Mouse (Mus musculus): Measurements from ENCODE around the gene Ifitm2. TPM values are rescaled to one million over a fixed set of nuclear protein-coding genes. Genes with fewer than 3 reads are reported as not detected.

Ifitm2 gene
- 182 and 202 TPM in 2 replicates for polyA plus RNA-seq (2015; fragmentation: Nextera tagmentation; extraction: Ambion mirVana)

DNA sequence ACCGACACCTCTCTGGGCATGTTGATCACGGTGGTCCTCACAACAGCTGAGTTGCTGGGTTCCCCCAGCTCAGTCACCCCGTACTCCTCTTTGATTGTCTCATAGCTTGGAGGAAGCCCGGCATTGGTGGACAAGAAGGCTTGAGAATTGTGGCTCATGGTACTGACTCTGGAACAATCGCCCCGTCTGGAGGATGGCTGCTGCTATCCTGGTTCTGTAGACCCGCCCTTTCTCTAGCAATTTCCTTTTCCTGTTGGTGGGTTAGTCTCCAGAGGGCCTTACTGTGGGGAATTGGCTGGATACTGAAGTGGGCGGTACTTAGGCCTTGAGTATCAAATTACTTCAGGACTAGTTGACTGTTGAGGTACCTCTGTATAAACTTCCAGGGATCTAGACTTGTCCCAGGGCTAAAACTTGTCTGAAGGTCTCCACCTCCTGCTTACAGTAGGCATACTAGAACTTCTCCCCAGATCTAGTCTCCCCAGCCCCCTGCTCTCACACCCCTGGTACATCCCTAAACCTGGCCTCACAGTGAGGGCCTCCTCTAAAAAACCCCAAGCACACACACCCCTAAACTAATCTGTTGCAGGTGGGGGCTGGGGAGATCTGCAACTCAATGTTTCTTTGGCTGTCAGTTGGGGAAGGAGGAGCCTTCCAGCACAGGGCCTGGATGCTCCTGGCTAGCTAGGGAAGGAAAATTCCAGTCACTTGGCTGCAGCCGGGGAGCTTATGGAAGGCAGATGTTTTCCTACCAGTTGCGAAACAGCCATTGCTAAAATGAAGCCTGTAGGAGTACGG lies at the start of gene Ifitm2, which contains the start of gene Gm45717:
Gene Ifitm2 (minus strand): TSS at position 230 of the 798 bp plus-strand sequence.
Gene Gm45717 (minus strand): TSS at position 180 of the 798 bp plus-strand sequence.
- H3K27ac ChIP-seq (ENCODE audit: low read depth, low read length): peak within 1 kb of the TSS; percentile 44; the same call in 1 of the 2 replicates
- H3K9ac ChIP-seq (ENCODE audit: low read depth, low read length): peak within 1 kb of the TSS; percentile 58
- peak within 1 kb of the TSS; percentile 38 for H3K4me3 ChIP-seq (ENCODE audit: low read length)
- H3K27me3 ChIP-seq (replicated peaks; ENCODE audit: control insufficient read depth, insufficient read depth, low read length): no peaks in the 10 kb centered on the region
- ATAC-seq: peak; percentile 56; the same call in 1 of the 2 replicates
- no peaks in the 10 kb centered on the region; the same call in 1 of the 2 replicates for H3K4me1 ChIP-seq (ENCODE audit: control insufficient read depth, insufficient read depth, low read depth, low read length)
- H3K4me2 ChIP-seq (ENCODE audit: low read length): peak within 1 kb of the TSS; percentile 64
- no peaks in the 10 kb centered on the region for H3K36me3 ChIP-seq (ENCODE audit: control insufficient read depth, insufficient read depth, low read length)
- H3K9me3 ChIP-seq (ENCODE audit: control insufficient read depth, low read length): no peaks in the 10 kb centered on the region
- 22% methylated on average over 11 of the region's 11 CpGs for WGBS

DNA sequence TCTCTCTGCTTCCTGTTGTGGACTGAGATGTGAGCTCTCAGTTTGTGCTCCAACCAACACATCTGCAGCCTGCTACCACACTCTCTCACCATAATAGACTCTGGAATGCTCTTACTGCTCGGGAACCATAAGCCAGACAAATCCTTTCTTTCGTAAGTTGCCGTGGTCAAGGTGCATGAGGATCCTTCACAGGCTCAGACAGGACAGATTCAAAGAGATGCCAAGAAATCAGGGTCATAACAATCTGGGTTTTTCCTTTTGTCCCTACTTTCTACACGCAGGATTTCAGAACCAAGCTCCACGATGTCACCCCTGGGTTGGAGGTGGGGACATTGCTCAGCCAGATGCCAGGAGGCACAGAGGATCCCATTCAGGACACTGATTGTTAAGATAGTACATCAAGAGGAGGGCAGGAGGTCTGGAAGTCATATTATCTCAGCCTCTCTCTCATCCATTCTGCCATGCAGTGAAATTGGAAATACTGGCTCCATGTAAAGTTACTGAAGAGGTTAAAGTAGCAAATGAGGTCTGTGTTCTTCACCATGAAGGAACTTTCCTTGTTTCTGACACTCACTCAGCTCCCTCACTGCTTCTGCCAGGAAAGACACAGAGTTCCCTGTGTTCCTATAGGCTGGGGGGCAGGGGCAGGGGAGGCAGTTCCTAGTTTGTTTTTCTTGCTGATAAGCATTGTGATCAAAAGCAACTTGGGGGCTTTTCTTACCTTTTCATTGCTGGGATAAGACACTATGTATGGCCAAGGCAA lies 47.6 kb upstream of the Ifitm2 start:
- no peaks in the 10 kb centered on the region for H3K4me1 ChIP-seq (ENCODE audit: control insufficient read depth, insufficient read depth, low read depth, low read length)
- WGBS: 87% methylated on average over 5 of the region's 5 CpGs
- ATAC-seq: no peak
- H3K4me2 ChIP-seq (ENCODE audit: low read length): no peak overlapping the region
- no peaks in the 10 kb centered on the region for H3K27me3 ChIP-seq (replicated peaks; ENCODE audit: control insufficient read depth, insufficient read depth, low read length)
- H3K9me3 ChIP-seq (ENCODE audit: control insufficient read depth, low read length): no peaks in the 10 kb centered on the region
- no peak overlapping the region for H3K9ac ChIP-seq (ENCODE audit: low read depth, low read length)
- H3K36me3 ChIP-seq (ENCODE audit: control insufficient read depth, insufficient read depth, low read length): no peaks in the 10 kb centered on the region
- no peak overlapping the region for H3K4me3 ChIP-seq (ENCODE audit: low read length)
- H3K27ac ChIP-seq (ENCODE audit: low read depth, low read length): no peak overlapping the region

DNA sequence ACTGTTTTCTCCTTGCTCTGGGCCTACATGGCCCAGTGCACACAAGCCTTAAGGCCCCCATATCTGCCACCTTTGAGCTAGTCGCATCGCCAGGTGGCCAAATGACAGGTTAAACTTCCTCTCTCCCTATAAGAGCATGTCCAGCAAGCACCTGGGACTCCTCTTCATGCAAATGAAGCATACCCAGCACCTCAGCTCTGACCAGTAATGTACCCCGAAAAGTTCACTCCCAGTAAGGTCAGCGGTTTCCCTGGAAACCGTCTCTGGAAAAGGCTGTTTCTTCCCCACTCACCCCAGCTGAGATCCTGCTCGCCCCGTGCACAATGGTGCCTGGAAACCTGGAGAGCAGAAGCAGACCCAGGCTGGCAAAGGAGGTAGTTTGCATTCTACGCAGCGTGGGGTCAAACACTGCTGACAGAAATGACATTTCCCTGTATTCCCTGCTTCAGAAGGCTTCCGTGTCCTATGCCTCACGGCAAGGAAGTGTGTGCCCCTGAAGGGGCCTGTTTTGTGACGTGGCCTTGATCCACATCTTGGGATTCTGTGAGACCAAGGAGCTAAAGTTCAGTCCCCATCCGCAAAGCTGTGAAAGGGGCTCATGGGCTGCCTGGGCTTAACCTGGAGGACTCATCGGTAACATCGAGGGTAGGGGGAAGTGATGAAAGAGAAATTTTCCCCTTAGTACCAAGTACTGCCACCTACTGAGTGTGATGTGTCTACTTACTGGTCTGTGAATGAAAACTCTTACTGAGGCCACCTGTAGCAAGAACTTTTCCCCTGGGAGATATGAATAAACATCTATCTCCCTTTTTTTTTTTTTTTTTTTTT lies 45.3 kb upstream of the Ifitm2 start:
- no peak for ATAC-seq
- H3K27ac ChIP-seq (ENCODE audit: low read depth, low read length): no peak overlapping the region
- H3K36me3 ChIP-seq (ENCODE audit: control insufficient read depth, insufficient read depth, low read length): no peaks in the 10 kb centered on the region
- H3K4me3 ChIP-seq (ENCODE audit: low read length): no peak overlapping the region
- H3K9me3 ChIP-seq (ENCODE audit: control insufficient read depth, low read length): no peaks in the 10 kb centered on the region
- whole genome bisulfite sequencing: 64% methylated on average over 15 of the region's 15 CpGs
- H3K4me2 ChIP-seq (ENCODE audit: low read length): no peak overlapping the region
- no peaks in the 10 kb centered on the region for H3K4me1 ChIP-seq (ENCODE audit: control insufficient read depth, insufficient read depth, low read depth, low read length)
- H3K9ac ChIP-seq (ENCODE audit: low read depth, low read length): no peak overlapping the region
- no peaks in the 10 kb centered on the region for H3K27me3 ChIP-seq (replicated peaks; ENCODE audit: control insufficient read depth, insufficient read depth, low read length)

DNA sequence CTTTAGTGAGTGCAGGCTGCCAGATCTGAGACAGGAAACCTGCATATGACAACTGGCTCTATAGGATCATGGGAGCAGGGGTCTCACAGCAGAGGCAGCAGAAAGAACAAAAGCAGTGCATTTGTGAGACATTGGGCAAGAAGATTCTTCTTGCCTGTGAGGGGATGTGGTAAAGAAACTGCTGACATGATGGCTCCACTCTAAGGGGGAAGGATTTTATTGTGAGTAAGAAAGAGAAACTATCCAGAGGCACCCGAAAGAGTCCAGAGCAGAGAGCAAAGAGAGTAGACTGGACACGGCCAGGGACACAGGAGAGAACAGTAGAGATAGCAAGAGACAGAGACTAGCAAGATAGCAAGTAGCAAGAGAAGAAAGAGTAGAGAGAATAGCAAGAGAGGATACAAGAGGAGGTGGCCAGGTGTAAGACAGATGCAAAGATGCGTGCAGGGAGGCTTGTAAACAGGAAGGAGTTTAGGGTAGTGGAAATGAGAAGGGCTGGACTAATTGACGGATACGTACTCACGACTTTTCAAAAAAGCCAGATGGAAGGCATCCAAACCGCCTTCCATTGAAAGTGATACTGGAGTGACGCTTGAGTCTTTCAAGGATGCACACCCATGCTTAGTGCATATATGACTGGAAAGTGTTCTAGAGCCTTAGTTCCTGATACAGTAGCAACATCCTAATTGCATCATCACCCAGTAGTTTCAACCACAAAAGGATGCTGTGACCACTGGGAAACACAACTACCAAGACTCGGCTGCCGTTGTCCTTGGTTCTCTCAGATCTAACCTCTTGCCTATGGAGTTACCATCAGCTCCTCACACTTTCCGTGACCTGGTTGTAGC lies 43.3 kb upstream of the Ifitm2 start:
- no peak overlapping the region for H3K27ac ChIP-seq (ENCODE audit: low read depth, low read length)
- no peaks in the 10 kb centered on the region for H3K27me3 ChIP-seq (replicated peaks; ENCODE audit: control insufficient read depth, insufficient read depth, low read length)
- WGBS: 89% methylated on average over 11 of the region's 11 CpGs
- no peaks in the 10 kb centered on the region for H3K36me3 ChIP-seq (ENCODE audit: control insufficient read depth, insufficient read depth, low read length)
- no peaks in the 10 kb centered on the region for H3K4me1 ChIP-seq (ENCODE audit: control insufficient read depth, insufficient read depth, low read depth, low read length)
- no peak for ATAC-seq
- no peak overlapping the region for H3K4me3 ChIP-seq (ENCODE audit: low read length)
- H3K4me2 ChIP-seq (ENCODE audit: low read length): no peak overlapping the region
- H3K9me3 ChIP-seq (ENCODE audit: control insufficient read depth, low read length): no peaks in the 10 kb centered on the region
- no peak overlapping the region for H3K9ac ChIP-seq (ENCODE audit: low read depth, low read length)

DNA sequence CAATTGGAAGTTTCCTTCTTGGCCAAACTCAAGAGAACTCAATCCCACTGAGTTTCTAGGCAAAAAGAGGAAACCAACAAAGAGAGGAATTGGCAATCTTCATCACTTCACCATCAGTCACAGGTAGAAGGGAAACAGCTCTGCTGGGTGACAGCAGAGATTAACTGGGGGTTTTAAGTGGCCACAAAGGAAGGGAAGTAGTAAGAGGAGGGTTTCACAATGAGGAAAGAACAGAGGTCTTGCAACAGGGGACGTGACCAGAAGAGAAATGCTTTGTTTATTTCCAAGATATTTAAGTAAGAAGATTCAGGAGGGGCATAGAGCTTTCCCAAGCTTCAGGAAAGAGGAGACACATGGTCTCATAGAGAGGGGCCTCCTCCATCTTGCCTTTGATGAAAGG lies 42.0 kb upstream of the Ifitm2 start:
- Histone ChIP-seq H3K36me3 (ENCODE audit: control insufficient read depth, insufficient read depth, low read length) (no peaks in the 10 kb centered on the region), H3K27me3 (replicated peaks; ENCODE audit: control insufficient read depth, insufficient read depth, low read length) (no peaks in the 10 kb centered on the region), H3K9me3 (ENCODE audit: control insufficient read depth, low read length) (no peaks in the 10 kb centered on the region), H3K9ac (ENCODE audit: low read depth, low read length) (no peak overlapping the region), H3K27ac (ENCODE audit: low read depth, low read length) (no peak overlapping the region), H3K4me3 (ENCODE audit: low read length) (no peak overlapping the region), H3K4me1 (ENCODE audit: control insufficient read depth, insufficient read depth, low read depth, low read length) (no peaks in the 10 kb centered on the region), H3K4me2 (ENCODE audit: low read length) (no peak overlapping the region)
- no peak for ATAC-seq
- WGBS: 72% methylated on average over 1 of the region's 1 CpGs

DNA sequence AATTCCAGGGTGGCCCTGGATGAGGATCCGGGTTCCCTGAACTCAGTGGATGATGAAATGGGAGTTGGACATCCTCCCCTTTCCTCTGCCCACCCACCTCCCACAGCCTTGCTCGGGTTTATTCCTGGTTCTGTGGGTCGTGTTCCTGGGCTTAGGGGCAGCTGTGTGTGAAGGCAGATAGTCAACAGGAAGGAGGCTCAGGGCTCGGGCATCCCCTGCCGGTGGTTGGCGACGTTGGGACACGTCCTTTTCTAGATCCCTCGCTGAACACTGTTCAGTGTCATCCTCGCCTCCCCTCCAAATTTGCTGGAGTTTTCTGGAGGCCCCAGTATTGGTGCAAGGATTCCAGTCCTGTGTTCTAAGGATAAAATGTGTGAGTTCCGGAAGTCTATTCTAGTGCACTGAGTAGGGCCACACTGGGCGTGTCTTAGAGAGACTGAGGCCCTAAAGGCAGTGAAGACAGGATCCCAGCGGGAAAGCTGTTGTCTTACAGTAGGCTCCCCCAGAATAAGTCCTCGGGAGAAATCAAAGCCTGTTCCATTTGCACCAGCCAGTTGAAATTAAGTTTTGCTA lies 35.4 kb upstream of the Ifitm2 start:
- ATAC-seq: no peak
- no peaks in the 10 kb centered on the region for H3K27me3 ChIP-seq (replicated peaks; ENCODE audit: control insufficient read depth, insufficient read depth, low read length)
- H3K9me3 ChIP-seq (ENCODE audit: control insufficient read depth, low read length): no peaks in the 10 kb centered on the region
- no peaks in the 10 kb centered on the region for H3K36me3 ChIP-seq (ENCODE audit: control insufficient read depth, insufficient read depth, low read length)
- H3K9ac ChIP-seq (ENCODE audit: low read depth, low read length): no peak overlapping the region
- no peak overlapping the region for H3K4me2 ChIP-seq (ENCODE audit: low read length)
- H3K4me1 ChIP-seq (ENCODE audit: control insufficient read depth, insufficient read depth, low read depth, low read length): no peaks in the 10 kb centered on the region
- no peak overlapping the region for H3K4me3 ChIP-seq (ENCODE audit: low read length)
- WGBS: 85% methylated on average over 14 of the region's 14 CpGs
- no peak overlapping the region for H3K27ac ChIP-seq (ENCODE audit: low read depth, low read length)

DNA sequence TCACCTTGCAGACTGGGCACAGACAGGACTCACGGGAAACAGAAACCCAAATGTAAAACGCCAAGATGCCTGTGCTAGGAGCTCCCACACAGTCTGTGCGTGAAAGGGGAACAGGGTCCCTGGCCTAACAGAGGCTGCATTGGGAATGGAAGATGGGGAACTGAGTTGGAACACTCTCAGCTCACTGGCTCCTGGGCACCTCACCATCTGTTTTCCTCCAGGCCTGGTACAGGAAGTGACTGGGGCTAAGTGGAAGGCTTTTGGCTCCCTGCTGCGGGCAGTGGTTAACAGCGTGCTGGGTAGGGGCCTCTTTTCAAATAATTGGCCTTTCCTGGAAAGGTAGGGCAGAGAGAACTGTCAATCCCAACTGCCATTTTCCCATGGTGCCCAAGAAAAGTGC lies 34.8 kb upstream of the Ifitm2 start:
- H3K27ac ChIP-seq (ENCODE audit: low read depth, low read length): no peak overlapping the region
- 75% methylated on average over 5 of the region's 5 CpGs for WGBS
- no peaks in the 10 kb centered on the region for H3K27me3 ChIP-seq (replicated peaks; ENCODE audit: control insufficient read depth, insufficient read depth, low read length)
- no peak for ATAC-seq
- no peaks in the 10 kb centered on the region for H3K9me3 ChIP-seq (ENCODE audit: control insufficient read depth, low read length)
- H3K9ac ChIP-seq (ENCODE audit: low read depth, low read length): no peak overlapping the region
- H3K4me1 ChIP-seq (ENCODE audit: control insufficient read depth, insufficient read depth, low read depth, low read length): no peaks in the 10 kb centered on the region
- H3K4me2 ChIP-seq (ENCODE audit: low read length): no peak overlapping the region
- H3K4me3 ChIP-seq (ENCODE audit: low read length): no peak overlapping the region
- no peaks in the 10 kb centered on the region for H3K36me3 ChIP-seq (ENCODE audit: control insufficient read depth, insufficient read depth, low read length)

DNA sequence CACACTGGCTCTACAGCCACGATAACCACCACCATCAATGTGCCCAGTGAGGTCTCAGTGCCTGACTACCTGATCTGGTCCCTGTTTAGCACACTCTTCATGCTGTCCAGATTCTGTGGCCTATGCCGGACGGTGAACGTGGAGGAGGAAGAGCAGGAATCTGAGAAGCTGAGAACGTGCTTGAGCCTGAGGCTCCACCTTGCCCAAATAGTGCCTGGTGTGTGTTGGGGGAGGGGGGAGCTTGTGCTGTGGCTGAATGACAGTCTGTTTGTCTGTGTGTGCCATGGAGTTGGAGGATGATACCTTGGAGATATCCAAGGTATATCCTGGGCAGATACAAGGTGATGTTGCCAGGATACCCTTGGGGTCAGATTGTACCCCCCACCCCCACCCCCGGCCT lies 34.4 kb upstream of the Ifitm2 start:
- Histone ChIP-seq H3K4me1 (ENCODE audit: control insufficient read depth, insufficient read depth, low read depth, low read length) (no peaks in the 10 kb centered on the region), H3K36me3 (ENCODE audit: control insufficient read depth, insufficient read depth, low read length) (no peaks in the 10 kb centered on the region), H3K27me3 (replicated peaks; ENCODE audit: control insufficient read depth, insufficient read depth, low read length) (no peaks in the 10 kb centered on the region), H3K27ac (ENCODE audit: low read depth, low read length) (no peak overlapping the region), H3K4me2 (ENCODE audit: low read length) (no peak overlapping the region), H3K4me3 (ENCODE audit: low read length) (no peak overlapping the region), H3K9ac (ENCODE audit: low read depth, low read length) (no peak overlapping the region), H3K9me3 (ENCODE audit: control insufficient read depth, low read length) (no peaks in the 10 kb centered on the region)
- ATAC-seq: no peak
- 80% methylated on average over 6 of the region's 6 CpGs for WGBS
